Mouse (Mus musculus) left cerebral cortex, adult 11 months (tissue): ENCODE data around the gene Xk.
"Not testable (repeated sequence)": the region's sequence is repeated elsewhere in the genome, so short reads cannot be mapped to it uniquely, and the experiment has no call there.

Experiments
- DNase-seq: peaks from one replicate; pipeline ENCODE4 v3.0.0; 2022; ENCODE audit warnings: low spot score

Xk gene

GRCm38 (mm10) chrX:9327954-9328353 lies 55.4 kb downstream of the Xk start:
- not testable (repeated sequence) for DNase-seq

- not testable (repeated sequence) for DNase-seq
Measured at GRCm38 (mm10) chrX:9332366-9332962, 59.9 kb downstream of the Xk start.

- not testable (repeated sequence) for DNase-seq
Measured at GRCm38 (mm10) chrX:9333035-9333434, 60.5 kb downstream of the Xk start.

GRCm38 (mm10) chrX:9334996-9335395 lies 62.4 kb downstream of the Xk start:
- DNase-seq: not testable (repeated sequence)

GRCm38 (mm10) chrX:9350327-9350726 lies 77.8 kb downstream of the Xk start, which contains the start of gene H2al1k:
H2al1k (plus strand) TSS chrX:9350627.
- DNase-seq: not testable (repeated sequence)
